Mouse (Mus musculus) cerebellum, adult 2 months (tissue): ENCODE measurements around the gene Kcnk2.

Source experiments
- CTCF ChIP-seq: fragments of 200-500 bp; IDR thresholded peaks from 2 replicates; pipeline ENCODE4 v1.5.1; 2011; ENCODE audit warnings: low read depth, mild to moderate bottlenecking, control low read depth, low read length, moderate library complexity, borderline replicate concordance; ENCODE audit not compliant: insufficient read depth
- POLR2A ChIP-seq: fragments of 200-500 bp; IDR thresholded peaks from 2 replicates; pipeline ENCODE4 v1.6.1; 2011; ENCODE audit warnings: low read length, control low read depth, borderline replicate concordance; ENCODE audit not compliant: insufficient read depth

GRCm38 (mm10) chr1:189217751-189218564 lies 184.1 kb downstream of the Kcnk2 start:
- TF ChIP-seq CTCF = no peak
- no peak for TF ChIP-seq POLR2A
